ENCODE assay signal across 35 mouse cellular contexts in the genomic region with DNA sequence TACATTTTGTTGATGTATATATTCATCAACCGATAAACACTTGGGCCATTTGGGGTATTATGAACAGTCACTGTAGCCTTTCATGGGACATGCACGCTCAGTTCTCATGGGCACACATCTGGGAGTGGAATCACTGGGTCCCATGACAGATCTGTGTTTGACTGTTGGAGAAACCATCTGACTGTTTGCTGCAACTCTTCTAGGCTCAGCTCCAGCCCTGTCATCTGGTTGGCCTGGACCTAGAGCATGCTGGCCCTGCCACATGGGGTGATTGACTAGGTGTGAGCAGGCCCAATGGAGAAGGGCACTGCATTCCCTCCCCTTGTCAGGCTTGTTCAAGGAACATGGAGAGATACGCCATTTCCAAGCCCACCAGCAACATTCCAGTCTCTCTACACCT. TPM values are rescaled to one million over a fixed set of nuclear protein-coding genes. Genes with fewer than 3 reads are reported as not detected.
A peak's percentile ranks its signal among the peaks of the same experiment; 100 is the strongest.
DNase-seq lines count a peak whose midpoint lies in the region; ATAC-seq and TF ChIP-seq lines count a peak whose summit lies in the region.
"Had no signal": no experiment of that assay in that cellular context is flagged by ENCODE, and none has a peak within 500 bp of the region (broad histone marks: within the 10 kb centered on the region; RNA-seq: fewer than 3 reads in every experiment).

No protein-coding gene starts in this region.

- intact Hi-C loops in gastrocnemius, adult 2 months (cut with DNase I) = no loop called here

- ATAC-seq in liver, embryonic 11.5 days (replicated peaks; ENCODE audit: low FRiP score) = no peak
- no peak for ATAC-seq in megakaryocyte, adult 5-6 weeks (ENCODE audit: poor library complexity, severe bottlenecking)
- ATAC-seq: activated CD4-positive, CD25-positive, alpha-beta regulatory T cell, adult 4 months; forebrain, postnatal 0 days; inflammation-experienced regulatory T-cells, adult 6 months had no signal

- H3K79me2 ChIP-seq in liver, adult 2 months (ENCODE audit: control insufficient read depth, insufficient read depth, low read length) = no peaks in the 10 kb centered on the region

- TF ChIP-seq CTCF in gastrocnemius, adult 2 months (IDR thresholded peaks at IDR 0.05) = no peak
- TF ChIP-seq CTCF in liver, adult 2 months (IDR thresholded peaks at IDR 0.05; ENCODE audit: low read depth, low read length) = no peak

- 47% methylated on average over 3 of the region's 3 CpGs for WGBS in liver, adult 2 months
- 92% methylated on average over 3 of the region's 3 CpGs for WGBS in liver, embryonic 11.5 days

- H3K9ac ChIP-seq in liver, adult 2 months (ENCODE audit: low read depth, low read length) = 0 out of 2 replicates have a peak overlapping the region, but pooled peaks have one; percentile 33
- no peak overlapping the region for H3K9ac ChIP-seq in liver, embryonic 11.5 days (ENCODE audit: low read depth, low read length)
- H3K9ac ChIP-seq: embryonic facial prominence, embryonic 15.5 days; forebrain, embryonic 12.5 days; forebrain, postnatal 0 days; heart, embryonic 12.5 days; hindbrain, embryonic 15.5 days; liver, embryonic 14.5 days; neural tube, embryonic 13.5 days had no signal

- no peaks in the 10 kb centered on the region for H3K27me3 ChIP-seq in liver, adult 2 months (ENCODE audit: control insufficient read depth, insufficient read depth, low read length)
- H3K27me3 ChIP-seq in liver, embryonic 11.5 days (replicated peaks; ENCODE audit: control insufficient read depth, insufficient read depth, low read length) = no peaks in the 10 kb centered on the region
- H3K27me3 ChIP-seq in megakaryocyte, embryonic 14.5 days (replicated peaks) = peaks cover 66% of the 10 kb centered on the region
- H3K27me3 ChIP-seq: embryonic facial prominence, embryonic 15.5 days; forebrain, embryonic 12.5 days; hindbrain, embryonic 15.5 days; neural tube, embryonic 13.5 days had no signal

- no peak for TF ChIP-seq POLR2A in liver, adult 2 months (IDR thresholded peaks at IDR 0.05; ENCODE audit: extremely low read depth, insufficient read depth, low read length)

- H3K27ac ChIP-seq in gastrocnemius, adult 2 months = peak overlapping the region; percentile 73
- H3K27ac ChIP-seq in liver, adult 2 months (replicated peaks; ENCODE audit: insufficient read depth, low read depth, low read length) = peak overlapping the region; percentile 90
- no peak overlapping the region for H3K27ac ChIP-seq in liver, embryonic 11.5 days (ENCODE audit: low read depth, low read length)
- H3K27ac ChIP-seq: embryonic facial prominence, embryonic 10.5 days; embryonic facial prominence, embryonic 15.5 days; forebrain, embryonic 12.5 days; hindbrain, embryonic 10.5 days; hindbrain, embryonic 15.5 days; liver, embryonic 14.5 days; neural tube, embryonic 13.5 days had no signal

- DNase-seq in gastrocnemius, adult 2 months = no peak
- DNase-seq in gastrocnemius, postnatal 25 days = no peak
- DNase-seq in liver, adult 2 months (ENCODE audit: extremely low read depth, low read depth, low spot score) = peak; percentile 93
- no peak for DNase-seq in liver, embryonic 11.5 days (ENCODE audit: low spot score)
- no peak for DNase-seq in frontal cortex, postnatal 25 days (ENCODE audit: low spot score in 2 of 2)
- DNase-seq: adrenal gland, adult 8-10 months; cerebellum, adult 8-10 months; cerebellum, postnatal 25 days; forebrain, postnatal 0 days; gastrocnemius, postnatal 14 days; heart, postnatal 10 days; kidney, adult 11 months; left cerebral cortex, postnatal 4 days; right cerebral cortex, postnatal 4 days had no signal

- peaks cover 12% of the 10 kb centered on the region; the same call in 1 of the 2 replicates for H3K36me3 ChIP-seq in liver, adult 2 months (ENCODE audit: control insufficient read depth, insufficient read depth, low read length)
- no peaks in the 10 kb centered on the region for H3K36me3 ChIP-seq in liver, embryonic 11.5 days (ENCODE audit: control insufficient read depth, insufficient read depth, low read length)
- no peaks in the 10 kb centered on the region for H3K36me3 ChIP-seq in megakaryocyte, embryonic 14.5 days (replicated peaks; ENCODE audit: low read length)
- H3K36me3 ChIP-seq: embryonic facial prominence, embryonic 10.5 days; embryonic facial prominence, embryonic 15.5 days; forebrain, embryonic 12.5 days; heart, embryonic 12.5 days; hindbrain, embryonic 10.5 days; hindbrain, embryonic 15.5 days; neural tube, embryonic 13.5 days had no signal

- H3K4me3 ChIP-seq in gastrocnemius, adult 2 months = no peak overlapping the region
- peak overlapping the region; percentile 12; the same call in 1 of the 2 replicates for H3K4me3 ChIP-seq in liver, adult 2 months (ENCODE audit: insufficient read depth, low read depth, low read length)
- no peak overlapping the region for H3K4me3 ChIP-seq in liver, embryonic 11.5 days (ENCODE audit: low read depth, low read length)
- peak overlapping the region; percentile 18 for H3K4me3 ChIP-seq in megakaryocyte, embryonic 14.5 days (replicated peaks)
- H3K4me3 ChIP-seq: embryonic facial prominence, embryonic 10.5 days; embryonic facial prominence, embryonic 15.5 days; forebrain, embryonic 12.5 days; heart, embryonic 12.5 days; hindbrain, embryonic 10.5 days; hindbrain, embryonic 15.5 days; neural tube, embryonic 13.5 days had no signal

- no peaks in the 10 kb centered on the region for H3K9me3 ChIP-seq in liver, embryonic 11.5 days (ENCODE audit: control insufficient read depth, low read length)
- H3K9me3 ChIP-seq in megakaryocyte, embryonic 14.5 days = no peaks in the 10 kb centered on the region
- H3K9me3 ChIP-seq: embryonic facial prominence, embryonic 10.5 days; embryonic facial prominence, embryonic 15.5 days; forebrain, embryonic 12.5 days; heart, embryonic 12.5 days; hindbrain, embryonic 10.5 days; hindbrain, embryonic 15.5 days; neural tube, embryonic 13.5 days had no signal

- no peak overlapping the region for H3K4me2 ChIP-seq in liver, embryonic 11.5 days
- H3K4me2 ChIP-seq: embryonic facial prominence, embryonic 15.5 days; forebrain, embryonic 12.5 days; heart, embryonic 12.5 days; hindbrain, embryonic 15.5 days; neural tube, embryonic 13.5 days had no signal

- peaks cover 19% of the 10 kb centered on the region for H3K4me1 ChIP-seq in liver, adult 2 months (ENCODE audit: control insufficient read depth, insufficient read depth, low read length)
- H3K4me1 ChIP-seq in liver, embryonic 11.5 days (replicated peaks; ENCODE audit: control insufficient read depth, insufficient read depth, low read length) = no peaks in the 10 kb centered on the region
- H3K4me1 ChIP-seq in megakaryocyte, embryonic 14.5 days = peaks cover 14% of the 10 kb centered on the region

RNA-seq across cellular contexts. Expression of gene Slco2b1, which starts 17.2 kb away (rescaled TPM):
- total RNA-seq in gastrocnemius, adult 2 months (2021) = 1 to 10 TPM; 5.2 to 7.1 TPM
- total RNA-seq in gastrocnemius, postnatal 25 days (2021) = 1 to 10 TPM; 3.9 to 4.7 TPM
- total RNA-seq in liver, adult 2 months (2014; rRNA removed) = 107 and 115 TPM in 2 replicates
- 134 and 139 TPM in 2 replicates for polyA plus RNA-seq in liver, adult 2 months (2012; rRNA removed)
- 0.34 and 0.97 TPM in 2 replicates for polyA plus RNA-seq in liver, embryonic 11.5 days (2014; fragmentation: Nextera tagmentation; extraction: Ambion mirVana)
- polyA plus RNA-seq in megakaryocyte, embryonic 14.5 days (2012; ENCODE audit: insufficient read depth, low replicate concordance) = 4.3 TPM in 1 of 2 replicates, not detected in the other
- 0.16 TPM in 1 of 2 replicates, not detected in the other for total RNA-seq in megakaryocyte, adult 5-6 weeks (2015)
- 0.11 and 1.5 TPM in 2 replicates for total RNA-seq in megakaryocyte, adult 5-6 weeks (2017)
- polyA plus RNA-seq: activated CD4-positive, CD25-positive, alpha-beta regulatory T cell, adult 4 months; C2C12; inflammation-experienced regulatory T-cells, adult 6 months had no signal

RNA-seq across cellular contexts. Expression of gene Olfr520, which starts 36.1 kb away (rescaled TPM):
- not detected for total RNA-seq in gastrocnemius, adult 2 months (2021)
- total RNA-seq in gastrocnemius, postnatal 25 days (2021) = not detected
- total RNA-seq in liver, adult 2 months (2014; rRNA removed) = not detected in 2 replicates
- not detected in 2 replicates for polyA plus RNA-seq in liver, adult 2 months (2012; rRNA removed)
- polyA plus RNA-seq in liver, embryonic 11.5 days (2014; fragmentation: Nextera tagmentation; extraction: Ambion mirVana) = not detected in 2 replicates
- polyA plus RNA-seq in megakaryocyte, embryonic 14.5 days (2012; ENCODE audit: insufficient read depth, low replicate concordance) = not detected in 2 replicates
- not detected in 2 replicates for total RNA-seq in megakaryocyte, adult 5-6 weeks (2015)
- not detected in 2 replicates for total RNA-seq in megakaryocyte, adult 5-6 weeks (2017)
- total RNA-seq: adrenal gland, adult 8-10 months; adrenal gland, postnatal 4 days; CH12.LX; ES-E14; forebrain, postnatal 0 days; layer of hippocampus, postnatal 14 days; left cerebral cortex, postnatal 4 days had no signal
- polyA plus RNA-seq: activated CD4-positive, CD25-positive, alpha-beta regulatory T cell, adult 4 months; C2C12; embryonic facial prominence, embryonic 10.5 days; embryonic facial prominence, embryonic 15.5 days; forebrain, embryonic 12.5 days; forebrain, postnatal 0 days; heart, embryonic 12.5 days; hindbrain, embryonic 10.5 days; hindbrain, embryonic 15.5 days; inflammation-experienced regulatory T-cells, adult 6 months; kidney, embryonic 14.5 days; limb, embryonic 14.5 days; liver, embryonic 14.5 days; neural tube, embryonic 13.5 days; stomach, embryonic 14.5 days; thymus, postnatal 0 days had no signal

Comparison
In these comparisons a context has a peak if more than half of its experiments do, and no peak if none do; other contexts are left out.
1. H3K4me3 ChIP-seq: peak in liver, adult 2 months (single experiment) and megakaryocyte, embryonic 14.5 days (single experiment); none in gastrocnemius, adult 2 months (single experiment) and liver, embryonic 11.5 days (single experiment).
2. RNA of gene Slco2b1, which starts 17.2 kb away (total RNA-seq): 107 to 115 TPM in liver, adult 2 months; 5.2 to 7.1 TPM in gastrocnemius, adult 2 months, 3.9 to 4.7 TPM in gastrocnemius, postnatal 25 days and 0.11 to 1.5 TPM in megakaryocyte, adult 5-6 weeks; every median in the first group is over 10 times any median in the second.